Mouse (Mus musculus) hindbrain, embryonic 11.5 days (tissue): Measurements from ENCODE around the gene Gm49380. TPM values are rescaled to one million over a fixed set of nuclear protein-coding genes. Genes with fewer than 3 reads are reported as not detected.

Experiments used
- ATAC-seq: fragments of 200-750 bp; cut with Nextera tagmentation; 2 replicates; pipeline ENCODE4 v1.8.0; 2017; ENCODE audit warnings: mild to moderate bottlenecking, moderate TSS enrichment, moderate library complexity; ENCODE audit not compliant: low FRiP score
- DNase-seq: peaks from one replicate; pipeline ENCODE4 v3.0.0-alpha.2; 2015; ENCODE audit warnings: low spot score
- H3K27ac ChIP-seq: fragments of 300-500 bp; sonication (generic); 2 replicates; pipeline ENCODE4 v1.5.1; 2014; ENCODE audit warnings: mild to moderate bottlenecking, low read depth, low read length
- H3K27me3 ChIP-seq: fragments of 300-500 bp; sonication (generic); 2 replicates; pipeline ENCODE4 v1.6.1; 2014; ENCODE audit warnings: mild to moderate bottlenecking, low read length, moderate library complexity, mixed read lengths; ENCODE audit not compliant: control insufficient read depth, insufficient read depth
- H3K36me3 ChIP-seq: fragments of 300-500 bp; sonication (generic); 2 replicates; pipeline ENCODE4 v1.6.1; 2014; ENCODE audit warnings: mild to moderate bottlenecking, low read length, moderate library complexity, mixed read lengths; ENCODE audit not compliant: control insufficient read depth, insufficient read depth
- H3K4me1 ChIP-seq: fragments of 300-500 bp; sonication (generic); replicated peaks from 2 replicates; pipeline ENCODE4 v1.6.1; 2014; ENCODE audit warnings: low read length, mixed read lengths; ENCODE audit not compliant: control insufficient read depth, insufficient read depth
- H3K4me2 ChIP-seq: fragments of 300-500 bp; sonication (generic); replicated peaks from 2 replicates; pipeline ENCODE4 v1.6.1; 2014; ENCODE audit warnings: mild to moderate bottlenecking, low read depth, low read length
- H3K4me3 ChIP-seq: fragments of 300-500 bp; sonication (generic); 2 replicates; pipeline ENCODE4 v1.5.1; 2014; ENCODE audit warnings: low read depth, low read length
- H3K9ac ChIP-seq: fragments of 300-500 bp; sonication (generic); 2 replicates; pipeline ENCODE4 v1.6.1; 2014; ENCODE audit warnings: low read depth, low read length
- H3K9me3 ChIP-seq: fragments of 300-500 bp; sonication (generic); 2 replicates; pipeline ENCODE4 v1.6.1; 2016; ENCODE audit warnings: low read length; ENCODE audit not compliant: control insufficient read depth
- WGBS: fragments of 180-500 bp; shearing (Covaris S2); extraction: QIAGEN DNeasy Blood & Tissue Kit; methylation state at CpG from one replicate; pipeline ENCODE4 v1.1.7; 2014; 5-methylcytosine and 5-hydroxymethylcytosine counted together
- polyA plus RNA-seq: library from polyadenylated mRNA; unstranded; fragments of >200 nt; fragmentation: Nextera tagmentation; extraction: Ambion mirVana; gene quantifications from 2 replicates; pipeline ENCODE4 v1.2.1, GENCODE M21; 2014

Gm49380 gene
- polyA plus RNA-seq, 1 experiment from 2014 or later, result 0.29 TPM

- WGBS, result 72% methylated on average over 13 of the region's 13 CpGs
- no peaks in the 10 kb centered on the region for H3K9me3 ChIP-seq
- no peak overlapping the region for H3K27ac ChIP-seq
- H3K27me3 ChIP-seq, result no peaks in the 10 kb centered on the region
- no peaks in the 10 kb centered on the region for H3K36me3 ChIP-seq
- no peak overlapping the region for H3K4me3 ChIP-seq
- H3K4me2 ChIP-seq, result no peak overlapping the region
- ATAC-seq (no peak), DNase-seq (no peak)
- H3K9ac ChIP-seq, result no peak overlapping the region
- no peaks in the 10 kb centered on the region for H3K4me1 ChIP-seq
Observed at GRCm38 (mm10) chr9:44033957-44034727, 79.2 kb downstream of the Gm49380 start.

DNA sequence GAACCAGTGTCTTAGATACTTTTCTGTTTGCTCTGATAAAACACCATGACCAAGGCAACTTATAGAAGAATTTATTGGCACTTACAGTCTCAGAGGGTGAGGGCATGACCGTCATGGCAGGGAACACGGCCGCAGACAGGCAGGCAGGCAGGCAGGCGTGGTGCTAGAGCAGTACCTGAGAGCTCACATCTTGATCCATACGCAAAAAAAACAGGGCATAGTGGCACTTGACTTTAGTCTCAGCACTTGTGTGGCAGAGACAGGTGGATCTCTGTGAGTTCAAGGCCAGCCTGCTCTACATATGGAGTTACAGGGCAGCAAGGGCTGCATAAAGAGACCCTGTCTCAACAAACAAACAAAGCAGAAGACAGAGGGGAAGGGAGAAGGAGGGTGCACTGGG, 80.0 kb downstream of the Gm49380 start:
- no peak overlapping the region for H3K27ac ChIP-seq
- H3K4me1 ChIP-seq, result no peaks in the 10 kb centered on the region
- H3K9me3 ChIP-seq, result no peaks in the 10 kb centered on the region
- H3K36me3 ChIP-seq, result no peaks in the 10 kb centered on the region
- H3K9ac ChIP-seq, result no peak overlapping the region
- no peak for ATAC-seq
- 90% methylated on average over 5 of the region's 5 CpGs for WGBS
- no peaks in the 10 kb centered on the region for H3K27me3 ChIP-seq
- no peak for DNase-seq
- no peak overlapping the region for H3K4me2 ChIP-seq
- no peak overlapping the region for H3K4me3 ChIP-seq

GRCm38 (mm10) chr9:44031946-44032345, 81.4 kb downstream of the Gm49380 start:
- no peak for DNase-seq
- Histone ChIP-seq H3K36me3 (no peaks in the 10 kb centered on the region), H3K27ac (no peak overlapping the region), H3K9ac (no peak overlapping the region), H3K27me3 (no peaks in the 10 kb centered on the region), H3K9me3 (no peaks in the 10 kb centered on the region), H3K4me2 (no peak overlapping the region), H3K4me3 (no peak overlapping the region), H3K4me1 (no peaks in the 10 kb centered on the region)
- WGBS, result 83% methylated on average over 4 of the region's 4 CpGs
- no peak for ATAC-seq

- no peak overlapping the region for H3K27ac ChIP-seq
- no peak overlapping the region for H3K9ac ChIP-seq
- DNase-seq (no peak), ATAC-seq (no peak)
- WGBS, result 90% methylated on average over 5 of the region's 5 CpGs
- no peak overlapping the region for H3K4me2 ChIP-seq
- H3K4me1 ChIP-seq, result no peaks in the 10 kb centered on the region
- H3K9me3 ChIP-seq, result no peaks in the 10 kb centered on the region
- no peak overlapping the region for H3K4me3 ChIP-seq
- no peaks in the 10 kb centered on the region for H3K27me3 ChIP-seq
- H3K36me3 ChIP-seq, result no peaks in the 10 kb centered on the region
Observed at GRCm38 (mm10) chr9:44031079-44031478, 82.2 kb downstream of the Gm49380 start.

GRCm38 (mm10) chr9:44030646-44031045, 82.7 kb downstream of the Gm49380 start:
- no peak overlapping the region for H3K4me2 ChIP-seq
- H3K27me3 ChIP-seq, result no peaks in the 10 kb centered on the region
- DNase-seq (no peak), ATAC-seq (no peak)
- H3K4me3 ChIP-seq, result no peak overlapping the region
- WGBS, result 85% methylated on average over 4 of the region's 4 CpGs
- H3K27ac ChIP-seq, result no peak overlapping the region
- H3K4me1 ChIP-seq, result no peaks in the 10 kb centered on the region
- H3K9me3 ChIP-seq, result no peaks in the 10 kb centered on the region
- H3K36me3 ChIP-seq, result no peaks in the 10 kb centered on the region
- no peak overlapping the region for H3K9ac ChIP-seq

- DNase-seq (no peak), ATAC-seq (no peak)
- WGBS, result 66% methylated on average over 5 of the region's 5 CpGs
- H3K9ac ChIP-seq, result no peak overlapping the region
- H3K36me3 ChIP-seq, result no peaks in the 10 kb centered on the region
- H3K4me1 ChIP-seq, result no peaks in the 10 kb centered on the region
- no peak overlapping the region for H3K27ac ChIP-seq
- H3K4me3 ChIP-seq, result no peak overlapping the region
- H3K27me3 ChIP-seq, result no peaks in the 10 kb centered on the region
- no peaks in the 10 kb centered on the region for H3K9me3 ChIP-seq
- no peak overlapping the region for H3K4me2 ChIP-seq
Observed at GRCm38 (mm10) chr9:44029580-44030236, 83.6 kb downstream of the Gm49380 start.

- DNase-seq (no peak), ATAC-seq (no peak)
- no peak overlapping the region for H3K9ac ChIP-seq
- H3K9me3 ChIP-seq, result no peaks in the 10 kb centered on the region
- H3K36me3 ChIP-seq, result no peaks in the 10 kb centered on the region
- no peaks in the 10 kb centered on the region for H3K4me1 ChIP-seq
- 80% methylated on average over 3 of the region's 3 CpGs for WGBS
- no peak overlapping the region for H3K4me3 ChIP-seq
- no peak overlapping the region for H3K27ac ChIP-seq
- no peak overlapping the region for H3K4me2 ChIP-seq
- no peaks in the 10 kb centered on the region for H3K27me3 ChIP-seq
Observed at GRCm38 (mm10) chr9:44024096-44024495, 89.2 kb downstream of the Gm49380 start.

DNA sequence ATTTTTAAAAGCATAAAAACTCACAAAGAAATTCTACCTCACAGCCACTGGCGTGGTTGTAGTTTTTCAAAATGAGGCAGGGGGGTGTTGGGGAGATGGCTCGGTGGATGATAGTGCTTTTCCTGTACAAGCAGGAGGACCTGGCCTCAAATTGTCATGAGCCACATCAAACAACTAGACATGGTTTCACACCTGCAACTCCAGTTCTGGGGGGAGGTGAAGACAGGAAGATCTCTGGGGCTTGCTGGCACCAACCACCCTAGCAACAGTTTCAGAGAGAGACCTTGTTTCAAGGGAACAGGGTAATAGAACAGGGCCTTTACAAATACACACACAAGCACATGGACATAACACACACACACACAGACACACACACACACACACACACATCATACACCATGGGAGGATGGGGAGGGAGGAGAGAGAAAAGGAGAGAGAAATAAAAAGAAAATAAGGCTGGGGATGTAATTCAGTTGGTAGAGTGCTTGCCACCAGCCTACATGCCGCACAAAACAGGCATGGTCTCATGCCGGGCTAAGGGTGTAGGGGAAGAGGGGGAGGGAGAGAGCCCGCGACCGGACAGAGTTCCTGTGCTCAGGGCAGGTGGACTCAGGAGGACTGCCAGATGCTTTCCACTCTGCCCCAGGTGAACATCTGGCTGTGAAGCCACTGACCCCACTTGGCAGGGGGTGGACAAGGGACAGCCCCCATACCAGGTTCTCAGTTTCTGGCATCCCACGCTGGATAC, 91.0 kb downstream of the Gm49380 start:
- DNase-seq (no peak), ATAC-seq (no peak)
- H3K4me3 ChIP-seq, result no peak overlapping the region
- no peak overlapping the region for H3K4me2 ChIP-seq
- no peaks in the 10 kb centered on the region for H3K36me3 ChIP-seq
- H3K27ac ChIP-seq, result no peak overlapping the region
- 70% methylated on average over 8 of the region's 8 CpGs for WGBS
- no peak overlapping the region for H3K9ac ChIP-seq
- no peaks in the 10 kb centered on the region for H3K27me3 ChIP-seq
- no peaks in the 10 kb centered on the region for H3K4me1 ChIP-seq
- no peaks in the 10 kb centered on the region for H3K9me3 ChIP-seq
